Mouse (Mus musculus) liver, embryonic 11.5 days (tissue): Measurements from ENCODE around the gene Wnk4. TPM values are rescaled to one million over a fixed set of nuclear protein-coding genes. Genes with fewer than 3 reads are reported as not detected.

Source experiments
- polyA plus RNA-seq: library from polyadenylated mRNA; unstranded; fragments of >200 nt; fragmentation: Nextera tagmentation; extraction: Ambion mirVana; gene quantifications from 2 replicates; pipeline ENCODE4 v1.2.1, GENCODE M21; 2014

Gene Wnk4
- polyA plus RNA-seq, 1 experiment from 2014 or later, result 19.7 TPM

Other genes starting within 250 kb of the Wnk4 start
- 7.7 and 8.0 TPM in 2 replicates for gene Naglu, start 190.6 kb upstream of the Wnk4 start, polyA plus RNA-seq
- gene Hsd17b1, start 182.2 kb upstream of the Wnk4 start, polyA plus RNA-seq, result 0.12 and 0.27 TPM in 2 replicates
- 43.3 and 45.8 TPM in 2 replicates for gene Coasy, start 178.0 kb upstream of the Wnk4 start, polyA plus RNA-seq
- gene Mlx, start 173.3 kb upstream of the Wnk4 start, polyA plus RNA-seq, result 45.3 and 45.6 TPM in 2 replicates
- 40.7 and 42.8 TPM in 2 replicates for gene Psmc3ip, start 165.1 kb upstream of the Wnk4 start, polyA plus RNA-seq
- 11.5 and 12.2 TPM in 2 replicates for gene Retreg3, start 140.7 kb upstream of the Wnk4 start, polyA plus RNA-seq
- gene Tubg1, start 140.6 kb upstream of the Wnk4 start, polyA plus RNA-seq, result 82.3 and 85.3 TPM in 2 replicates
- 1.3 and 1.8 TPM in 2 replicates for gene Tubg2, start 104.7 kb upstream of the Wnk4 start, polyA plus RNA-seq
- gene Cntnap1, start 90.0 kb upstream of the Wnk4 start, polyA plus RNA-seq, result 0.34 and 0.40 TPM in 2 replicates
- 3.4 and 3.8 TPM in 2 replicates for gene Plekhh3, start 89.2 kb upstream of the Wnk4 start, polyA plus RNA-seq
- gene Ccr10, start 85.1 kb upstream of the Wnk4 start, polyA plus RNA-seq, result 0.10 TPM in 1 of 2 replicates, not detected in the other
- 11.8 and 12.4 TPM in 2 replicates for gene Ezh1, start 34.1 kb upstream of the Wnk4 start, polyA plus RNA-seq
- 62.4 and 64.2 TPM in 2 replicates for gene Ramp2, start 14.5 kb upstream of the Wnk4 start, polyA plus RNA-seq
- gene Vps25, start 6.9 kb upstream of the Wnk4 start, polyA plus RNA-seq, result 158 and 163 TPM in 2 replicates
- 1.2 and 1.4 TPM in 2 replicates for gene Cntd1, start 18.4 kb downstream of the Wnk4 start, polyA plus RNA-seq
- gene Coa3, start 18.5 kb downstream of the Wnk4 start, polyA plus RNA-seq, result 190 and 197 TPM in 2 replicates
- 134 and 148 TPM in 2 replicates for gene Becn1, start 41.7 kb downstream of the Wnk4 start, polyA plus RNA-seq
- gene Psme3, start 55.6 kb downstream of the Wnk4 start, polyA plus RNA-seq, result 201 and 221 TPM in 2 replicates
- 2.9 and 3.2 TPM in 2 replicates for gene Aoc2, start 64.5 kb downstream of the Wnk4 start, polyA plus RNA-seq
- 0.08 TPM in 1 of 2 replicates, not detected in the other for gene Aoc3, start 70.0 kb downstream of the Wnk4 start, polyA plus RNA-seq
- not detected in 2 replicates for gene G6pc, start 107.0 kb downstream of the Wnk4 start, polyA plus RNA-seq
- gene Aarsd1, start 157.0 kb downstream of the Wnk4 start, polyA plus RNA-seq, result 92.3 and 94.0 TPM in 2 replicates
- gene Gm27029, start 164.2 kb downstream of the Wnk4 start, polyA plus RNA-seq, result 8.7 and 9.2 TPM in 2 replicates
- 12.6 and 13.4 TPM in 2 replicates for gene Rundc1, start 164.5 kb downstream of the Wnk4 start, polyA plus RNA-seq
- 3.2 and 5.0 TPM in 2 replicates for gene Ptges3l, start 164.8 kb downstream of the Wnk4 start, polyA plus RNA-seq
- 553 and 579 TPM in 2 replicates for gene Rpl27, start 181.7 kb downstream of the Wnk4 start, polyA plus RNA-seq
- 31.2 and 34.6 TPM in 2 replicates for gene Ifi35, start 187.8 kb downstream of the Wnk4 start, polyA plus RNA-seq
- gene Rnd2, start 204.4 kb downstream of the Wnk4 start, polyA plus RNA-seq, result 3.7 and 5.4 TPM in 2 replicates
- gene Vat1, start 205.7 kb downstream of the Wnk4 start, polyA plus RNA-seq, result 16.8 and 19.5 TPM in 2 replicates